Mouse (Mus musculus) embryonic facial prominence, embryonic 11.5 days (tissue): ENCODE measurements around the gene Ddx19b. TPM values are rescaled to one million over a fixed set of nuclear protein-coding genes. Genes with fewer than 3 reads are reported as not detected.
"Not testable (repeated sequence)": the region's sequence is repeated elsewhere in the genome, so short reads cannot be mapped to it uniquely, and the experiment has no call there.

Experiments
- ATAC-seq: fragments of 200-750 bp; cut with Nextera tagmentation; replicated peaks from 2 replicates; pipeline ENCODE4 v1.8.0; 2017; ENCODE audit warnings: low read depth; ENCODE audit not compliant: insufficient number of reproducible peaks, low FRiP score, low TSS enrichment
- DNase-seq: peaks from one replicate; pipeline ENCODE4 v3.0.0-alpha.2; 2015; ENCODE audit warnings: low spot score
- H3K27ac ChIP-seq: fragments of 300-500 bp; sonication (generic); replicated peaks from 2 replicates; pipeline ENCODE4 v1.5.1; 2014; ENCODE audit warnings: mild to moderate bottlenecking, low read depth, low read length, control low read depth
- H3K27me3 ChIP-seq: fragments of 300-500 bp; sonication (generic); 2 replicates; pipeline ENCODE4 v1.6.1; 2014; ENCODE audit warnings: mild to moderate bottlenecking, low read length, moderate library complexity, mixed read lengths; ENCODE audit not compliant: control insufficient read depth, insufficient read depth
- H3K36me3 ChIP-seq: fragments of 300-500 bp; sonication (generic); replicated peaks from 2 replicates; pipeline ENCODE4 v1.6.1; 2014; ENCODE audit warnings: low read depth, mild to moderate bottlenecking, low read length, moderate library complexity, mixed read lengths; ENCODE audit not compliant: control insufficient read depth, insufficient read depth
- H3K4me1 ChIP-seq: fragments of 300-500 bp; sonication (generic); 2 replicates; pipeline ENCODE4 v1.6.1; 2014; ENCODE audit warnings: low read length, mixed read lengths; ENCODE audit not compliant: control insufficient read depth, insufficient read depth
- H3K4me2 ChIP-seq: fragments of 300-500 bp; sonication (generic); 2 replicates; pipeline ENCODE4 v1.6.1; 2014; ENCODE audit warnings: low read depth, mild to moderate bottlenecking, control low read depth, low read length, moderate library complexity
- H3K4me3 ChIP-seq: fragments of 300-500 bp; sonication (generic); 2 replicates; pipeline ENCODE4 v1.5.1; 2014; ENCODE audit warnings: low read depth, low read length, control low read depth
- H3K9ac ChIP-seq: fragments of 300-500 bp; sonication (generic); replicated peaks from 2 replicates; pipeline ENCODE4 v1.6.1; 2014; ENCODE audit warnings: mild to moderate bottlenecking, control low read depth, low read length
- H3K9me3 ChIP-seq: fragments of 300-500 bp; sonication (generic); replicated peaks from 2 replicates; pipeline ENCODE4 v1.6.1; 2016; ENCODE audit warnings: mild to moderate bottlenecking, low read length, inconsistent platforms, mixed read lengths; ENCODE audit not compliant: control insufficient read depth
- WGBS: fragments of 180-500 bp; shearing (Covaris S2); extraction: QIAGEN DNeasy Blood & Tissue Kit; methylation state at CpG from one replicate; pipeline ENCODE4 v1.1.7; 2014; 5-methylcytosine and 5-hydroxymethylcytosine counted together
- polyA plus RNA-seq: library from polyadenylated mRNA; unstranded; fragments of >200 nt; fragmentation: Nextera tagmentation; extraction: Ambion mirVana; gene quantifications from 2 replicates; pipeline ENCODE4 v1.2.1, GENCODE M21; 2014

Ddx19b gene
- polyA plus RNA-seq, 1 experiment from 2014 or later = 4.5 TPM

- ATAC-seq (peak; percentile 99), DNase-seq (peak; percentile 100)
- H3K27ac ChIP-seq = peak overlapping the region; percentile 31; the same call in 1 of the 2 replicates
- no peaks in the 10 kb centered on the region; the same call in 1 of the 2 replicates for H3K4me1 ChIP-seq
- H3K4me2 ChIP-seq = peak overlapping the region; percentile 62
- no peaks in the 10 kb centered on the region for H3K9me3 ChIP-seq
- H3K9ac ChIP-seq = peak overlapping the region; percentile 74
- H3K36me3 ChIP-seq = peaks cover 2% of the 10 kb centered on the region
- 5% methylated on average over 37 of the region's 37 CpGs for WGBS
- H3K27me3 ChIP-seq = no peaks in the 10 kb centered on the region
- peak overlapping the region; percentile 77 for H3K4me3 ChIP-seq
Measured at GRCm38 (mm10) chr8:111033482-111034215, 2.1 kb upstream of the Ddx19b start.

GRCm38 (mm10) chr8:111032916-111033315 lies 1.4 kb upstream of the Ddx19b start, which contains the start of gene Aars:
TSS of gene Aars (plus strand) at chr8:111033144.
- H3K9me3 ChIP-seq = no peaks in the 10 kb centered on the region
- H3K4me1 ChIP-seq = no peaks in the 10 kb centered on the region; the same call in 1 of the 2 replicates
- no peak for DNase-seq
- peak within 1 kb of the TSS; percentile 74 for H3K9ac ChIP-seq
- no peaks in the 10 kb centered on the region for H3K27me3 ChIP-seq
- H3K4me2 ChIP-seq = peak within 1 kb of the TSS; percentile 62
- H3K36me3 ChIP-seq = peaks cover 2% of the 10 kb centered on the region
- no peak for ATAC-seq
- peak within 1 kb of the TSS; percentile 77 for H3K4me3 ChIP-seq
- H3K27ac ChIP-seq = peak within 1 kb of the TSS; percentile 31; the same call in 1 of the 2 replicates
- WGBS = 94% methylated on average over 7 of the region's 7 CpGs

GRCm38 (mm10) chr8:111030045-111030444 lies 1.5 kb downstream of the Ddx19b start:
- Histone ChIP-seq H3K9ac (no peak overlapping the region), H3K36me3 (no peaks in the 10 kb centered on the region), H3K4me3 (no peak overlapping the region), H3K27ac (no peak overlapping the region), H3K27me3 (no peaks in the 10 kb centered on the region), H3K4me1 (no peaks in the 10 kb centered on the region), H3K9me3 (no peaks in the 10 kb centered on the region), H3K4me2 (no peak overlapping the region)
- ATAC-seq = no peak
- 83% methylated on average over 6 of the region's 6 CpGs for WGBS
- no peak for DNase-seq

GRCm38 (mm10) chr8:111029589-111029988 lies 2.0 kb downstream of the Ddx19b start:
- 51% methylated on average over 4 of the region's 4 CpGs for WGBS
- no peaks in the 10 kb centered on the region for H3K9me3 ChIP-seq
- no peak overlapping the region for H3K27ac ChIP-seq
- H3K27me3 ChIP-seq = no peaks in the 10 kb centered on the region
- no peak for DNase-seq
- ATAC-seq = no peak
- no peaks in the 10 kb centered on the region for H3K4me1 ChIP-seq
- H3K4me2 ChIP-seq = no peak overlapping the region
- H3K9ac ChIP-seq = no peak overlapping the region
- no peaks in the 10 kb centered on the region for H3K36me3 ChIP-seq
- H3K4me3 ChIP-seq = no peak overlapping the region

GRCm38 (mm10) chr8:111027391-111027937 lies 4.1 kb downstream of the Ddx19b start:
- Histone ChIP-seq H3K4me3 (peak overlapping the region; percentile 61), H3K9ac (peak overlapping the region; percentile 80)
- under 1% methylated on average over 31 of the region's 31 CpGs for WGBS

GRCm38 (mm10) chr8:111026609-111027008 lies 4.9 kb downstream of the Ddx19b start:
- H3K9ac ChIP-seq, ATAC-seq, H3K4me3 ChIP-seq, H3K27me3 ChIP-seq, H3K36me3 ChIP-seq, DNase-seq, H3K27ac ChIP-seq, H3K4me2 ChIP-seq, H3K4me1 ChIP-seq, H3K9me3 ChIP-seq: not testable (repeated sequence)
- 82% methylated on average over 1 of the region's 2 CpGs for WGBS

More at GRCm38 (mm10) chr8:111027391-111027937, 4.1 kb downstream of the Ddx19b start:
- Histone ChIP-seq H3K4me1 (no peaks in the 10 kb centered on the region), H3K36me3 (no peaks in the 10 kb centered on the region), H3K4me2 (peak overlapping the region; percentile 55), H3K9me3 (no peaks in the 10 kb centered on the region), H3K27ac (no peak overlapping the region), H3K27me3 (no peaks in the 10 kb centered on the region)
- ATAC-seq = peak; percentile 89
- DNase-seq = peak; percentile 83

GRCm38 (mm10) chr8:111010230-111010991 lies 21.1 kb downstream of the Ddx19b start:
- H3K4me3 ChIP-seq, H3K4me2 ChIP-seq, H3K36me3 ChIP-seq, H3K4me1 ChIP-seq, H3K9ac ChIP-seq, ATAC-seq, H3K27me3 ChIP-seq, H3K27ac ChIP-seq, H3K9me3 ChIP-seq, DNase-seq: not testable (repeated sequence)
- 86% methylated on average over 8 of the region's 10 CpGs for WGBS
